Mouse (Mus musculus): ENCODE data around the gene S1pr4.

- TF ChIP-seq POLR2A (IDR thresholded peaks at IDR 0.05; ENCODE audit: insufficient read length, low read depth) (no peak), MYOD1 (IDR thresholded peaks at IDR 0.05; ENCODE audit: control insufficient read depth in 1 of 3, insufficient read length in 2 of 3, low read depth in 2 of 3) (no peak), CEBPB (IDR thresholded peaks at IDR 0.05; ENCODE audit: insufficient read depth, poor library complexity, severe bottlenecking) (no peak), TCF12 (IDR thresholded peaks at IDR 0.05; ENCODE audit: insufficient read depth, poor library complexity, severe bottlenecking) (no peak), E2F4 (IDR thresholded peaks at IDR 0.05; ENCODE audit: insufficient read depth) (no peak), POLR2AphosphoS2 (IDR thresholded peaks at IDR 0.05; ENCODE audit: insufficient read length, low read depth) (no peak), REST (IDR thresholded peaks at IDR 0.05; ENCODE audit: insufficient read depth, insufficient read length) (no peak)
Observed at GRCm38 (mm10) chr10:81510246-81510810, 10.4 kb upstream of the S1pr4 start.

All from myocyte (in vitro differentiated cells).